Mouse (Mus musculus): ENCODE results near the gene Tppp3. TPM values are rescaled to one million over a fixed set of nuclear protein-coding genes. Genes with fewer than 3 reads are reported as not detected.
A peak's percentile ranks its signal among the peaks of the same experiment; 100 is the strongest.

Tppp3 gene
- polyA plus RNA-seq, 1 experiment from 2014 or later = 106 TPM

DNA sequence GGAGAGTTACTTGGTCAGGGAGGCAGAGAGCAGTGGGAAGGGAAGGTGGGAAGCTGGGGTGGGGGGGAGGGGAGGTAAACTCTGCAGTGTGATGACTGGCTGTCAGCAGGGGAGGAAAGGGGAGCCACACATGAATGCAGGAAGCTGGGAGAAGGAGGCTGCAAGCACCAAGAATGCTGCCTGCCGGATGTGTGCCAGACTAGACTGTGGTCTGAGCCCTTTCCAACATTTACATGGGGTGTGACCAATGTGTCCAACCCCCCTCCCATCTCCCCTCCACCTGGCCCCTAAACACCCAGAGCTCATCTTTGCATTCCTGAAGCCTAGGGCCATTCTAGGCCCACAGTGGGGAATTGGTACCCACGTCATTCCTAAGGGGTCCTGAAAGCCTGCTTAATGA is 9.7 kb upstream of the Tppp3 start:
- ATAC-seq (ENCODE audit: low FRiP score) = no peak
- DNase-seq (ENCODE audit: low spot score, missing footprints) = no peak
- Histone ChIP-seq H3K4me2 (no peak overlapping the region), H3K36me3 (ENCODE audit: control insufficient read depth, insufficient read depth, low read length) (no peaks in the 10 kb centered on the region), H3K4me1 (ENCODE audit: control insufficient read depth, insufficient read depth, low read length) (peaks cover 11% of the 10 kb centered on the region), H3K4me3 (ENCODE audit: low read depth, low read length) (no peak overlapping the region), H3K9ac (ENCODE audit: low read length) (no peak overlapping the region), H3K9me3 (ENCODE audit: control insufficient read depth, low read length) (no peaks in the 10 kb centered on the region), H3K27me3 (ENCODE audit: control insufficient read depth, insufficient read depth, low read length) (no peaks in the 10 kb centered on the region), H3K27ac (ENCODE audit: low read depth, low read length) (no peak overlapping the region)
- WGBS = 36% methylated on average over 2 of the region's 2 CpGs

DNA sequence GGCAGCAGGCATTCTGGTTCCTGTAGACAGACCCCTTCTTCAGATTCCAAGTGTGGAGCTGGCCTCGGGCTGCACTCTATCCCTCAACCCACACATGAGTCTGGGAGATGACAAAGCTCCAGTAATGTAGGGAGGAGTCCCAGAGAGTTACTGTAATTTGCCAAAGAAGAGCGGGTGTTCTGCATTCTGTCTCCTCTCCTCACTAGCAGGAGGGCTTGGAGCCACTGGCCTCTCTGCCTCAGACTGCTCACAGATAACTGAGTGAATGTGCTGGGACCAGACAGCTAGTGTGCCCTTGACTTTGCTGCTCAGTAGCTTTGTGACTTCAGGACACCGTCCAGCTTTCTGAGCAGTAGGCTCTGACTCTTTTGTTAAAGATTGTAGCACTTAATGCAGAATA is 6.5 kb upstream of the Tppp3 start:
- Histone ChIP-seq H3K27me3 (ENCODE audit: control insufficient read depth, insufficient read depth, low read length) (peaks cover 10% of the 10 kb centered on the region), H3K9ac (ENCODE audit: low read length) (no peak overlapping the region), H3K4me3 (ENCODE audit: low read depth, low read length) (no peak overlapping the region), H3K9me3 (ENCODE audit: control insufficient read depth, low read length) (no peaks in the 10 kb centered on the region), H3K4me2 (no peak overlapping the region), H3K27ac (ENCODE audit: low read depth, low read length) (no peak overlapping the region), H3K36me3 (ENCODE audit: control insufficient read depth, insufficient read depth, low read length) (no peaks in the 10 kb centered on the region), H3K4me1 (ENCODE audit: control insufficient read depth, insufficient read depth, low read length) (peaks cover 32% of the 10 kb centered on the region)
- WGBS = 79% methylated on average over 3 of the region's 3 CpGs
- ATAC-seq (ENCODE audit: low FRiP score) (no peak), DNase-seq (ENCODE audit: low spot score, missing footprints) (no peak)

DNA sequence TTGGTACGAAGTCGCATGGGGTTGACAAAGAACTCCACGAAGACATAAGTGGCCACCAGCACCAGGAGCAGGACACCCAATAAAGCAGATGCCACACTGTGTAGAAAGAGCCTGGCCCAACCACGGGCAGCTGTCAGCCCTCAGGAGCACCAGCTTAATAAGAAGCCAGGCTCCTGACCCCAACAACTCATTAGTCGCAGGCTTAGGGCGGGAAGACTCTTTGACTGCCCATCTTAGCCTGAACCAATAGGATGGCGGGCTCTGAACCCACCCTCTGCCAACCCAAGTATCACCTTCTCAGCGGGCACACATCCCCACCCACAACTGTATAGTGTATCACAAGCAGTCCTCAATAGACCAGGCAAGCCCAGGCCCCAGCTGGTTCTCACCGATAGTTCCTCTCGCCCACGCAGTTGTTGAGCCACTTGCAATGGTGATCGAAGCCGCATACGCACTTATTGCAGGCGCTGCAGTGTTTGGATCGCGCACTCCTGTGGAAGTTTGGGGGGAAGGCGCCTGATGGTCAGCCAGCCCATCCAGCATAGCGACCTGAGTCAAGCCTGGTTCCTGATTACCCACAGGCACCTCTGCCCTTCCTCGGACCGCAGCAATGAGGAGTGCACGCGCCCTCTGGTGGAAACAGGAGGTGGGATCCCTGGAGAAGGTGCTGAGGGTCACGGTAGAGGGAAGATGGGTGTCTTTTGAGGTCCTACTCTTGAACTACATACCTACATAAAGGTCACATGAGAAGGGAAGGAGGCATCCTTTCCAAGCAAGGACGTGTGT is 5.5 kb upstream of the Tppp3 start:
- H3K36me3 ChIP-seq (ENCODE audit: control insufficient read depth, insufficient read depth, low read length) = no peaks in the 10 kb centered on the region
- H3K27me3 ChIP-seq (ENCODE audit: control insufficient read depth, insufficient read depth, low read length) = peaks cover 16% of the 10 kb centered on the region
- no peak overlapping the region for H3K4me2 ChIP-seq
- peaks cover 42% of the 10 kb centered on the region for H3K4me1 ChIP-seq (ENCODE audit: control insufficient read depth, insufficient read depth, low read length)
- no peak overlapping the region for H3K27ac ChIP-seq (ENCODE audit: low read depth, low read length)
- H3K9ac ChIP-seq (ENCODE audit: low read length) = no peak overlapping the region
- 40% methylated on average over 25 of the region's 25 CpGs for WGBS
- DNase-seq (ENCODE audit: low spot score, missing footprints) = peak; percentile 91
- no peak overlapping the region for H3K4me3 ChIP-seq (ENCODE audit: low read depth, low read length)
- peak; percentile 41 for ATAC-seq (ENCODE audit: low FRiP score)
- H3K9me3 ChIP-seq (ENCODE audit: control insufficient read depth, low read length) = no peaks in the 10 kb centered on the region

DNA sequence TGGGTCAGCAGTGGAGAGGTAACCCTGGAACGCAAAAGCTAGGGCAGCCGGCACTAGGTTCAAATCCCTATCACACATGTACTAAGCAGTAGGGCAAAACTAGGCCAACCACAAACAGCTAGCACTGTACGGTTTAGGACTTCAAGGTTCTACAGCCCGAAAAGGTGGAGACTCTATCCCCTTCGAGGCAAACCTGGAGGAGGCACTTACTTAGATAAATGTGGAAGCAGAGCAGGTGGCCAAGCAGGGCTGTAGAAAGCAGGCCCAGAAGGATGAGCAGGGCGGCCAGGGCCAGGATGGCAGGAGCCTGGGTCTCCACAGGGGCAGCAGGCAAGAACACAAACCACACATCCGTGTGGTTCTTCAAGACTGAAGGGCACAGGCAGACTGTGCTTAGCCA is 4.8 kb upstream of the Tppp3 start:
- no peak for DNase-seq (ENCODE audit: low spot score, missing footprints)
- H3K4me2 ChIP-seq = no peak overlapping the region
- peaks cover 45% of the 10 kb centered on the region for H3K4me1 ChIP-seq (ENCODE audit: control insufficient read depth, insufficient read depth, low read length)
- H3K9ac ChIP-seq (ENCODE audit: low read length) = no peak overlapping the region
- H3K36me3 ChIP-seq (ENCODE audit: control insufficient read depth, insufficient read depth, low read length) = no peaks in the 10 kb centered on the region
- H3K9me3 ChIP-seq (ENCODE audit: control insufficient read depth, low read length) = no peaks in the 10 kb centered on the region
- peaks cover 19% of the 10 kb centered on the region for H3K27me3 ChIP-seq (ENCODE audit: control insufficient read depth, insufficient read depth, low read length)
- H3K27ac ChIP-seq (ENCODE audit: low read depth, low read length) = no peak overlapping the region
- WGBS = 90% methylated on average over 7 of the region's 7 CpGs
- no peak overlapping the region for H3K4me3 ChIP-seq (ENCODE audit: low read depth, low read length)
- no peak for ATAC-seq (ENCODE audit: low FRiP score)

DNA sequence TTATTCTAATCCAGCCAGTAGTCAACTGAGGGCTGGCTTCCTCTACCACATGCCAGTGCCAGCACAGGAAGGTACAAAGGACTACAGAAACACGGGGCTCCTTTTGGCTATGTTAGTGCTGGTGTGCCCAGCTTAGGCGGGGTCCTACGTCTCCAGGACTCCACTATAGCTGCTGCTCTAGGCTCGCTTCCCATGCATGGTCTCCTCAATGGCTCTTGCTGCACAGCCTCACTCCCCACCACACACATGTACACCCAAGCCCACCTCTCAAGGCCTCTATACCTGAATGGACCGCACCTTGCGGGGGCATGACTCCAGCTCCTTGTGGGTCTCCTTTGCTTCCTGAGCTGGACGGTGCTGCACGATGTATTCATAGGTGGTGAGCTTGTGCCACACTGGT is 4.4 kb upstream of the Tppp3 start:
- Histone ChIP-seq H3K27ac (ENCODE audit: low read depth, low read length) (no peak overlapping the region), H3K4me3 (ENCODE audit: low read depth, low read length) (no peak overlapping the region), H3K4me2 (no peak overlapping the region), H3K4me1 (ENCODE audit: control insufficient read depth, insufficient read depth, low read length) (peaks cover 45% of the 10 kb centered on the region), H3K9me3 (ENCODE audit: control insufficient read depth, low read length) (no peaks in the 10 kb centered on the region), H3K9ac (ENCODE audit: low read length) (peak overlapping the region; percentile 39; the same call in 1 of the 2 replicates), H3K36me3 (ENCODE audit: control insufficient read depth, insufficient read depth, low read length) (no peaks in the 10 kb centered on the region), H3K27me3 (ENCODE audit: control insufficient read depth, insufficient read depth, low read length) (peaks cover 19% of the 10 kb centered on the region)
- DNase-seq (ENCODE audit: low spot score, missing footprints) = no peak
- 89% methylated on average over 8 of the region's 8 CpGs for WGBS
- ATAC-seq (ENCODE audit: low FRiP score) = no peak

DNA sequence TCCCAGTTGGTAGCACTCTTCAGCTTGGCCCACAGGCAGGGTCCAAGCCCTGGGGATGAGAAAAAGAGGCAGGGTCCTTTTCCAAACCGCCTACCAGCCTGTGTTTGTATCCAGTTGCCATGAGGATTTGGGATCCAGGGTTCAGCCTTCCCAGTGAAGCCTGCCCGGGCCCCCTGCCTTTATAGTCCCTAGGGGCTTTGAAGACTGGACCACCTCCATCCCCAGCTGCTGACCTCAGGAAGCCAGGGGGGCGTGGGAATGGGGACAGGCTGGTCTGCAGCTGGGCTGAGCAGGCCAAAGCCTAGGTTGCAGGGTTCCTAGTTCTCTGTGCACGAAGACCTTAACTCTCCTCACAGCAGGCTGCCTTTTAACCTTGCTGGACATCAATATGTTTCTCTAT is 3.9 kb upstream of the Tppp3 start:
- ATAC-seq (ENCODE audit: low FRiP score) (no peak), DNase-seq (ENCODE audit: low spot score, missing footprints) (no peak)
- peak overlapping the region; percentile 39 for H3K9ac ChIP-seq (ENCODE audit: low read length)
- H3K27ac ChIP-seq (ENCODE audit: low read depth, low read length) = no peak overlapping the region
- H3K9me3 ChIP-seq (ENCODE audit: control insufficient read depth, low read length) = no peaks in the 10 kb centered on the region
- no peak overlapping the region for H3K4me3 ChIP-seq (ENCODE audit: low read depth, low read length)
- peaks cover 19% of the 10 kb centered on the region for H3K27me3 ChIP-seq (ENCODE audit: control insufficient read depth, insufficient read depth, low read length)
- H3K36me3 ChIP-seq (ENCODE audit: control insufficient read depth, insufficient read depth, low read length) = no peaks in the 10 kb centered on the region
- H3K4me1 ChIP-seq (ENCODE audit: control insufficient read depth, insufficient read depth, low read length) = peaks cover 50% of the 10 kb centered on the region
- no peak overlapping the region for H3K4me2 ChIP-seq
- 24% methylated on average over 4 of the region's 4 CpGs for WGBS

DNA sequence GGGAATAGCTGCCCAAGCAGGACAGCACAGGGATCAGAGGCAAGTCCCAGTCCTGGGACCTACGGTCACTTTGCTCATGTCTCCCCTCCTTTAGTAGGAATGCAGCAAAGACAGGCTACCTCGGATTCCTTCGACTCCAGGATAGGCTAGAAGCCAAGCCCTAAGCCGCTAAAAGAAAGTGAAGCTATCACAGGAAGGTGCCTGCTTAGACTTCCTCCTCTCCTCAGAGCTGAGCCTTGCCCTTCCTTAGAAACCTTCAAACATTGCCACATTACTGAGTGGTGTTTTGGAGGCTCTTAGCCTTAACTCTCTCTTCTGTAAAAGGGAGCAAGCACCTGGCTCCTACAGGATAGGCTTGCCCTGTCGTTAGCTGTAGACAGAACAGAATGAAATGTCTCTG is 3.4 kb upstream of the Tppp3 start:
- Histone ChIP-seq H3K4me1 (ENCODE audit: control insufficient read depth, insufficient read depth, low read length) (peaks cover 56% of the 10 kb centered on the region), H3K4me2 (peak overlapping the region; percentile 10; the same call in 1 of the 2 replicates), H3K27me3 (ENCODE audit: control insufficient read depth, insufficient read depth, low read length) (peaks cover 19% of the 10 kb centered on the region), H3K9ac (ENCODE audit: low read length) (peak overlapping the region; percentile 39), H3K27ac (ENCODE audit: low read depth, low read length) (no peak overlapping the region), H3K36me3 (ENCODE audit: control insufficient read depth, insufficient read depth, low read length) (no peaks in the 10 kb centered on the region), H3K4me3 (ENCODE audit: low read depth, low read length) (no peak overlapping the region), H3K9me3 (ENCODE audit: control insufficient read depth, low read length) (no peaks in the 10 kb centered on the region)
- no peak for DNase-seq (ENCODE audit: low spot score, missing footprints)
- 42% methylated on average over 5 of the region's 5 CpGs for WGBS
- ATAC-seq (ENCODE audit: low FRiP score) = no peak

DNA sequence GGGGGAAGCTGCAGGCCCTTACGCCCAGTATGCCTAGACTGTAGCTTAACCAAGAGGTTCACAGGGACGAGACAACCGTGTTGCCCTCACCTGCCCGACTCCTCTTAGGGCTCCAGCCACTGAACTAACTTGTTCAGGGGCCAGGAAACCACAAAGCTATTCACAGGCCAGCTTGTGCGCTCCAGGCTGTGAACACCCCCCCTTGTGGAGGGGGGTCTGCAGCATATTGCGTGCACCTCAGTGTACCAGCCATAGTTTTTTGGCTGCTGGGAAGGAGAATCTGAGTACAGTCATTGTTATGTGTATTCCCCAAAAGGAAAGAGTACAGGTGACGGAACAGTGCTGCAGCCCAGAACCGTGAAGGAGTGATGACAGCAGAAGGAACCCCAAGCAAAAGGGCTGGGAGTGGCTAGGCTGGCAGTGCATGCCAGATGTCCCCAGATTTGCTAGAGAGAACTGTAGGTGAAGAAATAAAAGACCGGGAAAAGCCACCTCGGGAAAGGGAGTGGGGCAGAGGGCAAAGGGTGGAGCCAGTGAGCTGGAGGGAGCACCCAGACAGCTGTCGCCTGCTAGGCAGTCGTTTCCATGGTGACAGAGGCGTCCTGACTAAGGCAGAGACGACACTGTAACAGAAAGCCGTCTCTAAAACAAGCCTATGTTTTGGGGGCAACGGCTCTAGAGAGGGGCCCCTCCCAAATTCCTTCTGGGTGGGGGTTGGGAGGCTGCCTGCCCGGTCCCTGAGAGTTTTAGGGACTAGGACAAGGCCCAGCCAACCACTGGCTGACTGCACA is 2.7 kb upstream of the Tppp3 start:
- H3K9ac ChIP-seq (ENCODE audit: low read length) = peak overlapping the region; percentile 16; the same call in 1 of the 2 replicates
- H3K36me3 ChIP-seq (ENCODE audit: control insufficient read depth, insufficient read depth, low read length) = no peaks in the 10 kb centered on the region
- WGBS = 24% methylated on average over 17 of the region's 17 CpGs
- peaks cover 63% of the 10 kb centered on the region for H3K4me1 ChIP-seq (ENCODE audit: control insufficient read depth, insufficient read depth, low read length)
- H3K4me2 ChIP-seq = peak overlapping the region; percentile 10; the same call in 1 of the 2 replicates
- DNase-seq (ENCODE audit: low spot score, missing footprints) (peak; percentile 92), ATAC-seq (ENCODE audit: low FRiP score) (no peak)
- H3K27ac ChIP-seq (ENCODE audit: low read depth, low read length) = no peak overlapping the region
- H3K9me3 ChIP-seq (ENCODE audit: control insufficient read depth, low read length) = no peaks in the 10 kb centered on the region
- H3K4me3 ChIP-seq (ENCODE audit: low read depth, low read length) = no peak overlapping the region
- peaks cover 19% of the 10 kb centered on the region for H3K27me3 ChIP-seq (ENCODE audit: control insufficient read depth, insufficient read depth, low read length)

DNA sequence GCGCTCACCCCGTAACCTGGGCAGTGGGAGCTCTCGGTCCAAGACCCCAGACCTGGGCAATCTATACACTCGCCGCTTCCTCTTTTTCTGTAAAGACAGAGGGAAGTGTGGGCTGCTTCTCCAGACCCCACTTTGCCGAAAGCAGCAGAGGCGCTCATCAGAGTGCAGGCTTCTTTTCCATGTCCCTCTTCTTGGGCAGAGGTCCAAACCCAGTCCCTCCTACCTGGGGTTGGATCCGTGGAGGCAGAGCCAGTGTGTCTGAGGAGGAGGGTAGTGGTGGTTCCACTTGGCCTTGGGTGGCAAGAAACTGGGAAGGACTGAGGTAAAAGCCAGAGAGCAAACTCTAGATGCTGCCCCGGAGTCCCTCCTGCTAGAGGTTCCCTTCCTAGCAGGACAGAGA is 1.7 kb upstream of the Tppp3 start:
- peaks cover 19% of the 10 kb centered on the region for H3K27me3 ChIP-seq (ENCODE audit: control insufficient read depth, insufficient read depth, low read length)
- no peak overlapping the region for H3K9ac ChIP-seq (ENCODE audit: low read length)
- no peaks in the 10 kb centered on the region for H3K36me3 ChIP-seq (ENCODE audit: control insufficient read depth, insufficient read depth, low read length)
- no peak for ATAC-seq (ENCODE audit: low FRiP score)
- no peaks in the 10 kb centered on the region for H3K9me3 ChIP-seq (ENCODE audit: control insufficient read depth, low read length)
- no peak overlapping the region for H3K4me3 ChIP-seq (ENCODE audit: low read depth, low read length)
- 34% methylated on average over 9 of the region's 9 CpGs for WGBS
- H3K4me1 ChIP-seq (ENCODE audit: control insufficient read depth, insufficient read depth, low read length) = peaks cover 65% of the 10 kb centered on the region
- H3K27ac ChIP-seq (ENCODE audit: low read depth, low read length) = no peak overlapping the region
- DNase-seq (ENCODE audit: low spot score, missing footprints) = peak; percentile 87
- no peak overlapping the region for H3K4me2 ChIP-seq
